Mouse (Mus musculus): ENCODE measurements around the gene Hnrnpa3. TPM values are rescaled to one million over a fixed set of nuclear protein-coding genes. Genes with fewer than 3 reads are reported as not detected.
A peak's percentile ranks its signal among the peaks of the same experiment; 100 is the strongest.
"Not testable (repeated sequence)": the region's sequence is repeated elsewhere in the genome, so short reads cannot be mapped to it uniquely, and the experiment has no call there.

Hnrnpa3 gene
- polyA plus RNA-seq, 1 experiment from 2014 or later = 209 TPM

- no peak overlapping the region for H3K27ac ChIP-seq
- WGBS = 83% methylated on average over 6 of the region's 6 CpGs
- DNase-seq (ENCODE audit: low spot score) = peak; percentile 52
- H3K36me3 ChIP-seq = no peaks in the 10 kb centered on the region
- H3K9me3 ChIP-seq = no peaks in the 10 kb centered on the region
- no peaks in the 10 kb centered on the region for H3K27me3 ChIP-seq (ENCODE audit: insufficient read depth, poor library complexity, severe bottlenecking)
- H3K4me1 ChIP-seq = peaks cover under 1% of the 10 kb centered on the region; the same call in 1 of the 2 replicates
- H3K4me3 ChIP-seq = no peak overlapping the region
Measured at GRCm38 (mm10) chr2:75626597-75627440, 32.2 kb upstream of the Hnrnpa3 start.

GRCm38 (mm10) chr2:75628487-75628886, 30.6 kb upstream of the Hnrnpa3 start:
- WGBS = 85% methylated on average over 8 of the region's 8 CpGs
- Histone ChIP-seq H3K36me3 (no peaks in the 10 kb centered on the region), H3K9me3 (no peaks in the 10 kb centered on the region), H3K4me3 (no peak overlapping the region), H3K27me3 (ENCODE audit: insufficient read depth, poor library complexity, severe bottlenecking) (no peaks in the 10 kb centered on the region), H3K4me1 (peaks cover 5% of the 10 kb centered on the region), H3K27ac (no peak overlapping the region)
- peak; percentile 58 for DNase-seq (ENCODE audit: low spot score)

- peaks cover 11% of the 10 kb centered on the region for H3K4me1 ChIP-seq
- no peaks in the 10 kb centered on the region for H3K27me3 ChIP-seq (ENCODE audit: insufficient read depth, poor library complexity, severe bottlenecking)
- DNase-seq (ENCODE audit: low spot score) = peak; percentile 38
- 74% methylated on average over 6 of the region's 6 CpGs for WGBS
- H3K4me3 ChIP-seq = no peak overlapping the region
- H3K36me3 ChIP-seq = no peaks in the 10 kb centered on the region
- H3K9me3 ChIP-seq = no peaks in the 10 kb centered on the region
- H3K27ac ChIP-seq = no peak overlapping the region
Measured at GRCm38 (mm10) chr2:75631421-75631820, 27.6 kb upstream of the Hnrnpa3 start.

- no peak overlapping the region for H3K4me3 ChIP-seq
- H3K4me1 ChIP-seq = peaks cover 11% of the 10 kb centered on the region
- H3K27ac ChIP-seq = no peak overlapping the region
- H3K9me3 ChIP-seq = no peaks in the 10 kb centered on the region
- no peaks in the 10 kb centered on the region for H3K36me3 ChIP-seq
- 67% methylated on average over 6 of the region's 6 CpGs for WGBS
- peak; percentile 25 for DNase-seq (ENCODE audit: low spot score)
- H3K27me3 ChIP-seq (ENCODE audit: insufficient read depth, poor library complexity, severe bottlenecking) = no peaks in the 10 kb centered on the region
Measured at GRCm38 (mm10) chr2:75632043-75632442, 27.0 kb upstream of the Hnrnpa3 start.

- Histone ChIP-seq H3K36me3 (no peaks in the 10 kb centered on the region), H3K4me3 (no peak overlapping the region), H3K9me3 (no peaks in the 10 kb centered on the region), H3K4me1 (peaks cover 11% of the 10 kb centered on the region), H3K27me3 (ENCODE audit: insufficient read depth, poor library complexity, severe bottlenecking) (no peaks in the 10 kb centered on the region), H3K27ac (no peak overlapping the region)
- DNase-seq (ENCODE audit: low spot score) = peak; percentile 58
- WGBS = 87% methylated on average over 12 of the region's 12 CpGs
Measured at GRCm38 (mm10) chr2:75632721-75633181, 26.3 kb upstream of the Hnrnpa3 start.

GRCm38 (mm10) chr2:75633381-75633780, 25.7 kb upstream of the Hnrnpa3 start:
- WGBS = 52% methylated on average over 6 of the region's 6 CpGs
- Histone ChIP-seq H3K4me1 (peaks cover 11% of the 10 kb centered on the region), H3K27me3 (ENCODE audit: insufficient read depth, poor library complexity, severe bottlenecking) (no peaks in the 10 kb centered on the region), H3K9me3 (no peaks in the 10 kb centered on the region), H3K27ac (no peak overlapping the region), H3K36me3 (no peaks in the 10 kb centered on the region), H3K4me3 (no peak overlapping the region)
- peak; percentile 63 for DNase-seq (ENCODE audit: low spot score)

- no peaks in the 10 kb centered on the region for H3K27me3 ChIP-seq (ENCODE audit: insufficient read depth, poor library complexity, severe bottlenecking)
- H3K27ac ChIP-seq = no peak overlapping the region
- no peaks in the 10 kb centered on the region for H3K9me3 ChIP-seq
- peaks cover 11% of the 10 kb centered on the region for H3K4me1 ChIP-seq
- DNase-seq (ENCODE audit: low spot score) = peak; percentile 77
- H3K4me3 ChIP-seq = no peak overlapping the region
- no peaks in the 10 kb centered on the region for H3K36me3 ChIP-seq
- WGBS = 71% methylated on average over 5 of the region's 5 CpGs
Measured at GRCm38 (mm10) chr2:75633784-75634183, 25.3 kb upstream of the Hnrnpa3 start.

GRCm38 (mm10) chr2:75634431-75634830, 24.6 kb upstream of the Hnrnpa3 start:
- 91% methylated on average over 14 of the region's 14 CpGs for WGBS
- H3K36me3 ChIP-seq; H3K4me3 ChIP-seq; H3K9me3 ChIP-seq; H3K27me3 ChIP-seq (ENCODE audit: insufficient read depth, poor library complexity, severe bottlenecking); H3K27ac ChIP-seq: not testable (repeated sequence)
- peak; percentile 41 for DNase-seq (ENCODE audit: low spot score)
- peaks cover 11% of the 10 kb centered on the region for H3K4me1 ChIP-seq

GRCm38 (mm10) chr2:75636261-75637054, 22.6 kb upstream of the Hnrnpa3 start:
- no peaks in the 10 kb centered on the region for H3K27me3 ChIP-seq (ENCODE audit: insufficient read depth, poor library complexity, severe bottlenecking)
- WGBS = 64% methylated on average over 6 of the region's 6 CpGs
- no peaks in the 10 kb centered on the region for H3K36me3 ChIP-seq
- H3K4me3 ChIP-seq = no peak overlapping the region
- no peak overlapping the region for H3K27ac ChIP-seq
- H3K4me1 ChIP-seq = peaks cover 11% of the 10 kb centered on the region
- H3K9me3 ChIP-seq = no peaks in the 10 kb centered on the region
- peak; percentile 70 for DNase-seq (ENCODE audit: low spot score)

GRCm38 (mm10) chr2:75637055-75637304, 22.1 kb upstream of the Hnrnpa3 start:
- 81% methylated on average over 2 of the region's 2 CpGs for WGBS
- H3K36me3 ChIP-seq; H3K4me1 ChIP-seq; H3K4me3 ChIP-seq; DNase-seq (ENCODE audit: low spot score); H3K27ac ChIP-seq; H3K27me3 ChIP-seq (ENCODE audit: insufficient read depth, poor library complexity, severe bottlenecking); H3K9me3 ChIP-seq: not testable (repeated sequence)

- H3K27ac ChIP-seq = no peak overlapping the region
- DNase-seq (ENCODE audit: low spot score) = no peak
- no peaks in the 10 kb centered on the region for H3K9me3 ChIP-seq
- H3K27me3 ChIP-seq (ENCODE audit: insufficient read depth, poor library complexity, severe bottlenecking) = no peaks in the 10 kb centered on the region
- H3K36me3 ChIP-seq = no peaks in the 10 kb centered on the region
- H3K4me3 ChIP-seq = no peak overlapping the region
- H3K4me1 ChIP-seq = peaks cover 6% of the 10 kb centered on the region
Measured at GRCm38 (mm10) chr2:75637361-75637760, 21.7 kb upstream of the Hnrnpa3 start.

- not testable (repeated sequence) for H3K27ac ChIP-seq
- 89% methylated on average over 6 of the region's 6 CpGs for WGBS
Measured at GRCm38 (mm10) chr2:75637822-75638221, 21.2 kb upstream of the Hnrnpa3 start.

GRCm38 (mm10) chr2:75639535-75639934, 19.5 kb upstream of the Hnrnpa3 start:
- H3K36me3 ChIP-seq; H3K27me3 ChIP-seq (ENCODE audit: insufficient read depth, poor library complexity, severe bottlenecking); DNase-seq (ENCODE audit: low spot score); H3K4me3 ChIP-seq; H3K9me3 ChIP-seq; H3K27ac ChIP-seq: not testable (repeated sequence)
- 13% methylated on average over 11 of the region's 12 CpGs for WGBS
- H3K4me1 ChIP-seq = peaks cover 14% of the 10 kb centered on the region

More at GRCm38 (mm10) chr2:75637822-75638221, 21.2 kb upstream of the Hnrnpa3 start:
- not testable (repeated sequence) for H3K27me3 ChIP-seq (ENCODE audit: insufficient read depth, poor library complexity, severe bottlenecking); H3K4me3 ChIP-seq; H3K9me3 ChIP-seq; H3K36me3 ChIP-seq; H3K4me1 ChIP-seq; DNase-seq (ENCODE audit: low spot score)
